ENCODE assay signal across 7 mouse cellular contexts in genomic region chr13:32801693-32802221, GRCm38 (mm10). TPM values are rescaled to one million over a fixed set of nuclear protein-coding genes. Genes with fewer than 3 reads are reported as not detected.
DNase-seq lines count a peak whose midpoint lies in the region; ATAC-seq lines count a peak whose summit lies in the region.

Gene Wrnip1, plus strand, starts transcription at chr13:32802038.

- intact Hi-C loops in gastrocnemius, postnatal 36 days (cut with DNase I): no loop called here
- intact Hi-C loops in left cerebral cortex, postnatal 25 days (cut with DNase I): no loop called here

- H3K36me3 ChIP-seq in intestine, embryonic 15.5 days: no peaks in the 10 kb centered on the region
- H3K36me3 ChIP-seq in midbrain, embryonic 10.5 days: peaks cover 8% of the 10 kb centered on the region

- H3K27me3 ChIP-seq in intestine, embryonic 15.5 days (replicated peaks): no peaks in the 10 kb centered on the region
- H3K27me3 ChIP-seq in midbrain, embryonic 10.5 days (ENCODE audit: low read depth, poor library complexity, severe bottlenecking): no peaks in the 10 kb centered on the region; the same call in 1 of the 2 replicates

- peaks cover 9% of the 10 kb centered on the region; the same call in 1 of the 2 replicates for H3K4me1 ChIP-seq in intestine, embryonic 15.5 days (replicated peaks)
- peaks cover 46% of the 10 kb centered on the region for H3K4me1 ChIP-seq in midbrain, embryonic 10.5 days

- peak within 1 kb of the TSS; percentile 90 for H3K4me2 ChIP-seq in intestine, embryonic 15.5 days (replicated peaks)

- peak within 1 kb of the TSS; percentile 83 for H3K27ac ChIP-seq in intestine, embryonic 15.5 days
- H3K27ac ChIP-seq in midbrain, embryonic 10.5 days (replicated peaks): peak within 1 kb of the TSS; percentile 91

- peak; percentile 97 for ATAC-seq in intestine, embryonic 15.5 days

- H3K9me3 ChIP-seq in intestine, embryonic 15.5 days: no peaks in the 10 kb centered on the region
- no peaks in the 10 kb centered on the region for H3K9me3 ChIP-seq in midbrain, embryonic 10.5 days (replicated peaks)

- H3K9ac ChIP-seq in intestine, embryonic 15.5 days: peak within 1 kb of the TSS; percentile 79

- under 1% methylated on average over 51 of the region's 51 CpGs for WGBS in intestine, embryonic 15.5 days
- WGBS in midbrain, embryonic 10.5 days: under 1% methylated on average over 51 of the region's 51 CpGs

- H3K4me3 ChIP-seq in intestine, embryonic 15.5 days (replicated peaks): peak within 1 kb of the TSS; percentile 89
- peak within 1 kb of the TSS; percentile 85 for H3K4me3 ChIP-seq in midbrain, embryonic 10.5 days

- DNase-seq in adrenal gland, adult 2 months: peak; percentile 98
- peak; percentile 98 for DNase-seq in embryo, embryonic 11.5 days (ENCODE audit: low read depth, low spot score)
- DNase-seq in gastrocnemius, postnatal 36 days: peak; percentile 89 to 93
- DNase-seq in left cerebral cortex, postnatal 25 days (ENCODE audit: low spot score in 2 of 2): peak; percentile 96 to 100
- peak; percentile 98 for DNase-seq in midbrain, embryonic 10.5 days (ENCODE audit: low spot score)
- DNase-seq in right cerebral cortex, postnatal 4 days: peak; percentile 94

RNA-seq across cellular contexts. Expression of gene Wrnip1, which starts in this region (rescaled TPM):
- 10 to 100 TPM; 33.4 to 37.7 TPM for total RNA-seq in adrenal gland, adult 2 months (2021)
- 46.7 and 47.1 TPM in 2 replicates for polyA plus RNA-seq in adrenal gland, adult 2 months (2012; rRNA removed)
- total RNA-seq in gastrocnemius, postnatal 36 days (2021): 1 to 10 TPM; 5.9 to 7.4 TPM
- 24.8 and 26.2 TPM in 2 replicates for polyA plus RNA-seq in intestine, embryonic 15.5 days (2015; fragmentation: Nextera tagmentation; extraction: Ambion mirVana)
- 10 to 100 TPM; 56.5 to 67.2 TPM for total RNA-seq in left cerebral cortex, postnatal 25 days (2021)
- 17.0 and 19.5 TPM in 2 replicates for polyA plus RNA-seq in midbrain, embryonic 10.5 days (2016; fragmentation: Nextera tagmentation; extraction: Ambion mirVana)

Comparison
In these comparisons a context has a peak if more than half of its experiments do, and no peak if none do; other contexts are left out.
1. Peak in every context shown above with its lines: DNase-seq, ATAC-seq, H3K4me3 ChIP-seq and H3K27ac ChIP-seq.
2. RNA of gene Wrnip1 (total RNA-seq): 56.5 to 67.2 TPM in left cerebral cortex, postnatal 25 days and 33.4 to 37.7 TPM in adrenal gland, adult 2 months; 5.9 to 7.4 TPM in gastrocnemius, postnatal 36 days; every median in the first group is over 4 times any median in the second.